Mouse (Mus musculus) olfactory bulb, adult 2 months (tissue): ENCODE measurements around the gene Baat. TPM values are rescaled to one million over a fixed set of nuclear protein-coding genes. Genes with fewer than 3 reads are reported as not detected.
"Not testable (repeated sequence)": the region's sequence is repeated elsewhere in the genome, so short reads cannot be mapped to it uniquely, and the experiment has no call there.

Experiments used
- H3K27ac ChIP-seq: fragments of 200-500 bp; 2 replicates; pipeline ENCODE4 v1.5.1; 2012; ENCODE audit warnings: low read depth, low read length; ENCODE audit not compliant: insufficient read depth
- H3K4me1 ChIP-seq: fragments of 200-500 bp; 2 replicates; pipeline ENCODE4 v1.6.1; 2012; ENCODE audit warnings: low read length; ENCODE audit not compliant: control insufficient read depth, insufficient read depth
- H3K4me3 ChIP-seq: fragments of 200-500 bp; 2 replicates; pipeline ENCODE4 v1.5.1; 2012; ENCODE audit warnings: mild to moderate bottlenecking, low read depth, low read length, moderate library complexity; ENCODE audit not compliant: insufficient read depth
- CTCF ChIP-seq: fragments of 200-500 bp; IDR thresholded peaks from 2 replicates; pipeline ENCODE4 v1.5.1; 2012; ENCODE audit warnings: low read depth, mild to moderate bottlenecking, low read length, moderate library complexity; ENCODE audit not compliant: insufficient read depth
- POLR2A ChIP-seq: fragments of 200-500 bp; IDR thresholded peaks from 2 replicates; pipeline ENCODE4 v1.6.1; 2012; ENCODE audit warnings: mild to moderate bottlenecking, low read depth, low read length, moderate library complexity; ENCODE audit not compliant: insufficient read depth
- WGBS: fragments of 180-500 bp; shearing (Covaris S2); methylation state at CpG from one replicate; pipeline ENCODE4 v1.1.7; 2018; 5-methylcytosine and 5-hydroxymethylcytosine counted together
- polyA plus RNA-seq: library from polyadenylated mRNA; stranded (reverse); fragments of >200 nt; gene quantifications from 2 replicates; pipeline ENCODE4 v1.2.4, GENCODE M21; 2012; ENCODE audit warnings: low replicate concordance; ENCODE audit not compliant: missing spikeins, insufficient read depth, insufficient read length

Baat gene
- polyA plus RNA-seq, 1 experiment, result not detected

DNA sequence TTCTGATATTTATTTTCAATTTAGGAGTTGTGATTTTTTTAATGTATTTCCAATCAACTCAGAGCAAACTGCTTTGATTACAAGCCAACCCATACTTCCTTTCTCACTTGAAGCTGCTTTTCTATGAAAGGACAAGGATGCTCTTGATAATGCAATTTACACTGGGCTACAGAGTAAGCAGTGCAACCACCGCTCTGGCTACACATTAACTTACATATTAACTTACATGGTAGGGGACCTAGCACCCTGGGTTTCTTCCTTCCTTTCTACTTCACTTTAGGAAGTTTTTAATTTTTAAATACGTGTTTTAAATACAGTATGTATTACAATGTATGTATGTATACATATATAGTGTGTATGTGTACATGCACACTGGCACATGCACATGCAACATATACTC is 2.8 kb upstream of the Baat start:
- no peak overlapping the region for H3K4me3 ChIP-seq
- H3K27ac ChIP-seq, result no peak overlapping the region
- 99% methylated on average over 2 of the region's 2 CpGs for WGBS
- TF ChIP-seq POLR2A (no peak), CTCF (no peak)
- no peaks in the 10 kb centered on the region for H3K4me1 ChIP-seq

DNA sequence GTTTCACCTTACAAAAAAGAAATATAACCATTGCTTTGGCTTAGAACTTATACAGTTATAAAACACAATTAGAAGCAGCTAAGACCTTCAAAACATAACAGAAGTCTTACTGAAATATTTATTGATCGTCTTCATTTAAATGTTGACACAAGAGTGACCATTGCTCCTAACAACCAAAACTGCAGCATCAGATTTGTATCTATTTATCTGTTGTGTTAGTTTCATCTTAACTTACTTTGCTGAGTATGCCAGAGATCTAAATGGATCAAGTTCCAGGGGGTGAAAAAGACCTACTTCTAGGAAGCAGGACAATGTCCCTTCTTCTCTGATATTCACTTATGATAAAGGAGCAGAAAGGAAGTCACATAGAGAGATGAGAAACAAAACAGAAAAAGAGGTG is 2.8 kb downstream of the Baat start:
- TF ChIP-seq CTCF (no peak), POLR2A (no peak)
- Histone ChIP-seq H3K4me3 (no peak overlapping the region), H3K27ac (no peak overlapping the region), H3K4me1 (no peaks in the 10 kb centered on the region)
- WGBS, result 94% methylated on average over 1 of the region's 1 CpGs

DNA sequence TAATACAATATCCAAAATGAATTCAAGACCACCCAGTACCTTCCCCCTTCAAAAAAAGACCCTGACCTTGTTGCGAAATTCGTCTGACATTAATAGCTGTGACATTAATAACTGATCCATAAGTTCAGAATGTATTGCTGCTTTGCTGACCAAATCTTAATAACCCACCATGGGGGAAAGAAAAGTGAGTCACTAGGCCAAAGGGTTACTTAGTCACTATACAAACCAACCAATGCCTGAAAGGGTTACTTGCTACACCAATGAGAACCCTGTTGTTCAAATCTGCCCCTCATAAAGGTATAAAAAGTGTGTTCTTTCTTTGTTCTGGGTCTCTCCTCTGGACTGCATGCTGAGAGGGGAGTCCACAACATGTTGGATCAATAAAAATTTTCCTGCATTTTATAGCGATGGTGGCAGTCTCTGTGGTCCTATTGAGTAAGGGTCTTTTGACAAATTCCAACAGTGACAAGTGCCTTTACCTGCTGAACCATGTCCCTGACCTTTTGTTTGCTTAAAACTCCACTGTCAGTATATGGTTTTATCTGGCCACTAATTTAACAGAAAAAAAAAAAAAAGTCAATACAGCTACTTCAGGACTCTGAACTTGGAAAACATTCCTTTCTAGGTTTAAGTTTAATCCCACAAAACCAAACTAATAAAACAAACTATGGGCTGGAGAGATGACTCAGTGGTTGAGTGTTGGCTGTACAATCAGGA is 20.3 kb downstream of the Baat start:
- H3K4me1 ChIP-seq, H3K4me3 ChIP-seq, H3K27ac ChIP-seq: not testable (repeated sequence)
- WGBS, result 80% methylated on average over 3 of the region's 3 CpGs

DNA sequence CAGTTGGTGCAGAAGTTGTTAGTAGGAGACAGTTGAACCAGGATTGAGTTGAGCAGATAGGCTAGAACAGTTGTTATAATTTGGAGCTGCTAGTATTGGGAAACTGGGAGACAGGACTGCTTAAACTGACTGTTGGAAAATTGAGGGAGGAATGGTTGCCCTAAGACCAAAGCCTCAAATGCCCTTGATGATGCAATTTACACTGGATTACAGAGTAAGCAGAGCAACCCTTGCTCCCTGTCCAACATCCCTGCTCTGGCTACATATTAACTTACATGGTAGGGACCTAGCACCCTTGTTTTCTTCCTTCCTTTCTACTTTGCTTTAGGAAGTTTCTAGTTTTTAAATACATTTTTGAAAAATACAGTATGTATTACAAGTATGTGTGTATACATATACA is 20.9 kb downstream of the Baat start:
- no peaks in the 10 kb centered on the region for H3K4me1 ChIP-seq
- H3K27ac ChIP-seq, result no peak overlapping the region
- TF ChIP-seq CTCF, result no peak
- no peak for TF ChIP-seq POLR2A
- H3K4me3 ChIP-seq, result no peak overlapping the region

DNA sequence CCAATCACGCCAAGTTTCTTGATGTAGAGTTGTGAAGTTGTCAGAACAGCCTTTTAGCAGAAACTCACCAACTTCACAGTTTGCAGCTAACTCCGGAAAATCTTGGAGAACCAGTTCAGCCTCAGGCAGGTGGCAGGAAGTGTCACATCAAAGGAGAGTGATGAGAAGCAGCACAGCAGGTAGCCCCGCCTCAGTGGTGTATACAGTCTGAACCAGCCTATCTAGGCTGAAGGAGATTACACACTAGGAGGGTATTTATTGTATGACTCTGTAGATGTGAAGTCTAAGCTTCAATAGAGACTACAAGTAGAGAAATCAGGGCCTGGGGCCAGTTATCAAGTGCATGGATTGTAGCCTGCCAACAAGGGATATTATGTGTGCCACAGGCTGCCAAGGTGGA is 25.5 kb downstream of the Baat start:
- TF ChIP-seq POLR2A (no peak), CTCF (no peak)
- H3K4me3 ChIP-seq, result no peak overlapping the region
- H3K4me1 ChIP-seq, result peaks cover 3% of the 10 kb centered on the region
- H3K27ac ChIP-seq, result no peak overlapping the region
- WGBS, result 84% methylated on average over 3 of the region's 3 CpGs

DNA sequence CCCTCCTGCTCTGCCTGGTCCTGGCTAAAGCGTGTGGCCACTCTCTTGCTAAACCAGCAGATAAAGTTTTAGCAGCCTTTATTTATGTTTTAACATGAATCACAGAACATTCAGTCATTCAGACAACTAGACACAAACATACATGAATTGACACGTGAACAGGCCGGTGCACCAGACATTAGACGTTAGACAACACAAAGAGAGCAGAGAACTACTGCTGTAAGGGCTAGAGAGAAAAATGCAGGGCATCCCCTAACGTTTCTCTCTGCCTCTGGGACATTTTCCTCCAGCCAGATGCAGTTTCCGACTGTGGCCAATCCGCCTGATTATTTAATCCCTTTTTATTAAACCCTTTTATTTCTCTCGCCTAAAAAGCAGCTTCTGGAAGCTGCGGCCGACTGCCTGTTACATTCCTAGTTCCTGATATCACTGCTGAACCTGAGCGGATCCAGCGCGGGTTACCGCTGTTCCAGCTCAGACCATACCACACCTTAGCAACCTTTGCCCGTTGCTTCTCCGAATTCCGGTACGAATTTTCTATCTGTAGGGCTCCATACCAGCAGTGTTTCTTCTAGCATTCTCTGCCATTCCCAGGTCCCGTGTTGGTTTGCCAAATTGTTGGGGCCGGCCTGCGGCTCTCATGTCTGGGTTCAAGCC is 26.1 kb downstream of the Baat start:
- TF ChIP-seq POLR2A (no peak), CTCF (no peak)
- H3K27ac ChIP-seq, result no peak overlapping the region
- no peak overlapping the region for H3K4me3 ChIP-seq
- peaks cover 3% of the 10 kb centered on the region for H3K4me1 ChIP-seq
- 42% methylated on average over 21 of the region's 21 CpGs for WGBS

DNA sequence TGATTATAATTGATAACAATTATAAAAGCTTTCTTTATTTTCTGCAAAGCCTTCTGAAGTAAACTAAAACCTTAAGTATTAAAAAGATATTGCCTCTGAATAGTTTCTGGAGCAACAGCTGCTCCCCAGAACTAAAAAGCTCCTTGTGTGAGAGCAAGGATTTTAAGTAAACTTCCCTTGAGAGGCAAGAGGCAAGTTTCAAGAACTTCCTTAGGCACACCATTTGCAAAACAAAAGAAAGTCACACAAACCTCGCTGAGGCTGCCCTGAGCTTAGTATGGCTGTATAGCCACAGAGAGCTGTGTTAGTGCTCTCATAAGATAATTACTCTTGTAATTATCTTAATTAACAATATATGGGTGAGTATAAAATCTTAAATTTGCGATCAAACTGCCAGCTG is 27.3 kb downstream of the Baat start:
- 56% methylated on average over 2 of the region's 2 CpGs for WGBS
- not testable (repeated sequence) for H3K4me3 ChIP-seq, H3K27ac ChIP-seq, H3K4me1 ChIP-seq

DNA sequence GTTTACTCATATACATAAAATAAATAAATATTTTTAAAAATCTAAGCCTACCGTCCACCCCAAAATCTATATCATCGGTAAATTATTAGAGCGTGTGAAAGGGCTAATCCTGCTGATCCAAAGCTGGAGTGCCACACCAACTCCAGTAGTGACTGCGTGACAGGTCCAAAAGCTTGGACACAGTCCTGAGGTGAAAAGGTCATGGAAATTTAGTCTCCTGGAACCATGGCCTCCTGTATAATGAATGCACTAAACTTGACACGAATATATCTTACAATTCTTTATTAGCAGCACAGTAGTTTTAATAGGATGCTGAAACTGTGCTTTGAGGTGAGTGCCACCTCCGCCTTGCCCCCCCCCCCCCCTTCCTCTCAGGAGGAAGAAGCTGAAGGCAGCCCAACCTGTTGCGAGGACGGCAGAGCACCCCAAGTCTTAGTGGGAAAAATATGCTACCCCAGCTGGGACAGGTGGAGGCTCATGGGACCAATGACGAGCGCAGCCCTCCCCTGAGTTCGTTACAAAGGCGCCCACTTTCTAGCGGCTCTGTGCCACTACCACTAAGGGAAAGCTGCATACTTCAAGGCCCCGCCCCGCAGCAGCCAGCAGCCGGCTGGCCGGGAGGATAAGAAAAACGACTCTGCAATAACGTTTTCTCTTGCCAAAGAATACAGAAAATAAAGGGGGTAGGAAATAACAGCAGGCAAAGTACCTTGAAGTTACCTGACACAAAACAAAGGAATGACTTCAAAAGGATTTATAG is 28.1 kb downstream of the Baat start:
- 23% methylated on average over 19 of the region's 19 CpGs for WGBS
- no peak overlapping the region for H3K4me3 ChIP-seq
- no peak for TF ChIP-seq CTCF
- TF ChIP-seq POLR2A, result no peak
- H3K4me1 ChIP-seq, result peaks cover 3% of the 10 kb centered on the region
- no peak overlapping the region for H3K27ac ChIP-seq

DNA sequence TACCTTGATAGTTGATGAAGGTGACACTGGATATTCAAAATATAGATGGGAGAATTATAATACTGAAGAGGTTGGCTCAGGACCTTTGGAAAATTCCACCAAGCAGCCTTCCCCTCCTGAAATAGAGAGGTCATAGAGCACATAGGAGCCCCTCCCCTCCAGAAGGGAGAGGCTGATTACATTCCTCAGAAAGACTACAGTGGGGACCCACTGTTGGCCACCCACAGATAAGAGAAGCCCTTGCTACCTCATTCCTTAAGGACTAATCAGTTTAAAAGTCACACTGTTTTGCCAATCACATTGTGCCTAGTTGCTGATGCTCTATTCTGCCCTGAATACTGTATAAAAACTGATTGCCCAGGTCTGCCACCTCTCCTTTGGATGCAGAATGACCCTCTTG is 31.8 kb downstream of the Baat start:
- Histone ChIP-seq H3K4me3 (no peak overlapping the region), H3K4me1 (peaks cover 3% of the 10 kb centered on the region), H3K27ac (no peak overlapping the region)
- TF ChIP-seq POLR2A (no peak), CTCF (no peak)
